Mouse (Mus musculus) limb, embryonic 15.5 days (tissue): ENCODE results near the gene Rtl8a. TPM values are rescaled to one million over a fixed set of nuclear protein-coding genes. Genes with fewer than 3 reads are reported as not detected.
"Not testable (repeated sequence)": the region's sequence is repeated elsewhere in the genome, so short reads cannot be mapped to it uniquely, and the experiment has no call there.

ENCODE experiments used
- ATAC-seq: fragments of 200-750 bp; cut with Nextera tagmentation; 2 replicates; pipeline ENCODE4 v1.8.0; 2017; ENCODE audit warnings: low read depth, moderate TSS enrichment; ENCODE audit not compliant: insufficient number of reproducible peaks, low FRiP score, low TSS enrichment
- H3K27ac ChIP-seq: fragments of 300-500 bp; sonication (generic); 2 replicates; pipeline ENCODE4 v1.5.1; 2015; ENCODE audit warnings: moderate library complexity, mild to moderate bottlenecking, inconsistent platforms
- H3K27me3 ChIP-seq: fragments of 300-500 bp; sonication (generic); 2 replicates; pipeline ENCODE4 v1.6.1; 2015; ENCODE audit warnings: inconsistent platforms
- H3K36me3 ChIP-seq: fragments of 300-500 bp; sonication (generic); 2 replicates; pipeline ENCODE4 v1.6.1; 2015; ENCODE audit warnings: inconsistent platforms
- H3K4me1 ChIP-seq: fragments of 300-500 bp; sonication (generic); 2 replicates; pipeline ENCODE4 v1.6.1; 2015; ENCODE audit warnings: inconsistent platforms
- H3K4me2 ChIP-seq: fragments of 300-500 bp; sonication (generic); 2 replicates; pipeline ENCODE4 v1.6.1; 2015; ENCODE audit warnings: mild to moderate bottlenecking, inconsistent platforms
- H3K4me3 ChIP-seq: fragments of 300-500 bp; sonication (generic); 2 replicates; pipeline ENCODE4 v1.5.1; 2015; ENCODE audit warnings: mild to moderate bottlenecking, inconsistent platforms
- H3K9ac ChIP-seq: fragments of 300-500 bp; sonication (generic); 2 replicates; pipeline ENCODE4 v1.6.1; 2015; ENCODE audit warnings: inconsistent platforms
- H3K9me3 ChIP-seq: fragments of 300-500 bp; sonication (generic); 2 replicates; pipeline ENCODE4 v1.6.1; 2016; ENCODE audit warnings: inconsistent platforms
- WGBS: fragments of 180-500 bp; shearing (Covaris S2); methylation state at CpG from one replicate; pipeline ENCODE4 v1.1.7; 2015; 5-methylcytosine and 5-hydroxymethylcytosine counted together
- polyA plus RNA-seq: library from polyadenylated mRNA; unstranded; fragments of >200 nt; fragmentation: Nextera tagmentation; extraction: Ambion mirVana; gene quantifications from 2 replicates; pipeline ENCODE4 v1.2.1, GENCODE M21; 2015

The Rtl8a gene
- polyA plus RNA-seq, result 63.3 and 85.3 TPM in 2 replicates

DNA sequence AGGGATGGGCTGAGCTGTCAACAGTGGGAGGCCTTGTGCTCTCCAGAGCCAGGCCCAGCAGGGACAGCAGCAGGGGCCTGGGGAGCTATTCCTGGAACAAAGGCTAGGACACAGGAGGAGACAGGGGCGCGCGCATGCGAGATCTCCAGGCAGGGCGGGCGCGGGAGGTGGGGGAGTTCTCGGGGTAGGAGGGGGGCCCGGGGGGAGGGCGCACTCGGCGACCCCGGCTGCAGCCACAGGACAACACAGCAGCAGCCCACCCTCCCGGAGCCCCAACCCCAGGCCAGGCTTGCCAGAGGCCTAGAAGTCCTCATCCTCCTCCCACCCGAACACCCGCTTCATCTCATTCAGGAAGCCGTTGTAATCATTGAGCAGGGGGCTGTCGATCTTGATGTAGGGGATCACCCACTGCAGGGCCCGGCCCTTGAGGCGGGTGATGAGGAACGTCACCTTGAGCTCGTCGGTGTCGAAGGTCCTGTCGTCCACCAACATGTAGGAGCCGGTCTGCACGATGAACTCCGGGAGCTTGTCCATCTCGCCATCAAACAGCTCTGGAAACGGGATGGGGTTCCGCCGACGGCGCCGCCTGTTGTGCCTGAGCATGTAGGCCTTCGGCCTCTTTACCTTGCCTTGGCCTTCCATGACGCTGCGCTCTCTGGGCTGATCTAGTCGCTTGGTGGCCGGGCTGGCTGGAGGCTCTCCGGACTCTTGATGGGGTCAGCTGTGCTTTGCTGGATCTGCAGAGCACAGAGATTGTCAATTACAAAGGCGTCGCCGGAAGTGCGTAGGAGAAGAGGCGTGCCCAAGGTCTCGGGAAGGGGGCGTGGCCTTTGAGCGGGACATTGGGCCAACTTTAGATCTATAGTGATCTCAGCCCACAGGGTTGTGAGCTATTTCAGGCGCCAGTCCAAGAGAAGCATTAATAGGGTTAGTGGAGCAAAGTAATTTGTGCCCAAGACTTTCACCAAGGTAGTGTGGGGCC is at the start of gene Rtl8a:
Rtl8a (minus strand) TSS at position 703 of the 982 bp plus-strand sequence.
- not testable (repeated sequence) for H3K9ac ChIP-seq, H3K36me3 ChIP-seq, H3K4me1 ChIP-seq, H3K27me3 ChIP-seq, H3K9me3 ChIP-seq
- H3K4me2 ChIP-seq, result peak within 1 kb of the TSS; percentile 35
- 25% methylated on average over 12 of the region's 50 CpGs for WGBS
- peak; percentile 86 for ATAC-seq
- peak within 1 kb of the TSS; percentile 63 for H3K27ac ChIP-seq
- H3K4me3 ChIP-seq, result peak within 1 kb of the TSS; percentile 36

DNA sequence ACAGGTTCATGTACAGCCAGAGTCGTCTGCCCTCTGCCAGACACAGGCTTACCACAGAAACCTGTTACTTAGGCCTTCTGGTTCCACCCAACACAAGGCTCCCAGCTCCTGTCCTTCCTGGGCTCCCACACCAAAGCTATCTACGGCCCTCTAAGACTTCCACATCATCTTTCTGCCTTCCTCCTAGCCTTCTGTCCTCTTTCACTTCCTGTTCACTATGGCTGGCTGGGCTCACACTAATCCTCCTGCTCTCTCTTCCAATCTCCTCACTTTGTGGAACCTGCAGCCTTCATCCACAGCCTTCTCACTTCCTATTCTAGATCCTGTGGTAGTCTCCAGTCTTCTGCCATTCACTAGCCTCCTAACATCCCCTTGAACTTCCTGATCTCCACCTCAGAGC is 49.7 kb upstream of the Rtl8a start:
- ATAC-seq, result no peak
- 56% methylated on average over 2 of the region's 2 CpGs for WGBS
- no peaks in the 10 kb centered on the region for H3K36me3 ChIP-seq
- no peaks in the 10 kb centered on the region for H3K27me3 ChIP-seq
- no peak overlapping the region for H3K9ac ChIP-seq
- no peaks in the 10 kb centered on the region for H3K4me1 ChIP-seq
- no peak overlapping the region for H3K4me3 ChIP-seq
- no peak overlapping the region for H3K4me2 ChIP-seq
- no peaks in the 10 kb centered on the region for H3K9me3 ChIP-seq
- H3K27ac ChIP-seq, result no peak overlapping the region

DNA sequence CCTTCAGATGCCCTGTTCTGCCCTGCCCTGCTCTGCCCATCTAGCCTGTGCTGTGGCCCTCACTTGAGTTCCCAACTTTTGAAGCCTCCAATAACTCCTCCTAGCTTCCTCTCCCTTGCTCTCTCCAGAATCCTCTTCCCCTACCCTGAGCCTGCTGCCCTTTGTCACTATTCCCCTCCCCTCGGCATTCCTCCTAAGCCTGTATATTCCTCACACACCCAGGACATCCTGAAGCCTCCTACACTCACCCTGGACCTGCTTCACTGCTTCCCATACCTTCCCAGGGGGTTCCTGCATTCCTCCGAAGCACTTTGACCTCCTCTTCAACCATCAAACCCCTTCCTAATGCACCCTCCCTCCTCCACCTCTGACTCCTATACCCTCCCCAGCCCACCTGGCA is 48.6 kb upstream of the Rtl8a start:
- H3K4me3 ChIP-seq, result no peak overlapping the region
- no peak overlapping the region for H3K9ac ChIP-seq
- H3K36me3 ChIP-seq, result no peaks in the 10 kb centered on the region
- no peak for ATAC-seq
- no peaks in the 10 kb centered on the region for H3K27me3 ChIP-seq
- H3K27ac ChIP-seq, result no peak overlapping the region
- H3K9me3 ChIP-seq, result no peaks in the 10 kb centered on the region
- H3K4me1 ChIP-seq, result no peaks in the 10 kb centered on the region
- WGBS, result 64% methylated on average over 2 of the region's 2 CpGs
- no peak overlapping the region for H3K4me2 ChIP-seq

DNA sequence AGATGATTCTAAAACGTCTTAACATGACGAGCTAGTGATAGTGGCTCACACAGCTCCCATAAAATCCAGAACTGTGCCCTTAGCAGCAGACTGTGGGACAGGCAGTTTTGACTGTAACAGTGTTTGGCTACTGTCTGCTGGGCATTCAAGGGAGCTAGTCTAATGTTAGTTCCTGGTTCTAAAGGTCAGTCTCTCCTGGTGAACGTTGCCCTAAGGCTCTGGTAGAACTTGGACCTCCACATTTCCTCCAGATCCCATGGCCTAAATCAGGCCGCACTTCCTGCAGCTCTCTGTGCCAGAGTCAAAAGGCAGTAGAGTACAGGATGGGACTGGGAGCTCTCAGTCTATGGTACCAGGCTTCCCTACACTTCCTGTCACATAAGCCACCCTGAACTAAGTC is 41.2 kb upstream of the Rtl8a start:
- ATAC-seq, H3K4me2 ChIP-seq, H3K4me3 ChIP-seq, H3K9me3 ChIP-seq, H3K27me3 ChIP-seq, H3K27ac ChIP-seq, H3K36me3 ChIP-seq, H3K4me1 ChIP-seq, H3K9ac ChIP-seq: not testable (repeated sequence)
- 73% methylated on average over 2 of the region's 4 CpGs for WGBS

GRCm38 (mm10) chrX:53682650-53683049 is 39.2 kb upstream of the Rtl8a start:
- not testable (repeated sequence) for H3K4me3 ChIP-seq, ATAC-seq
- 50% methylated on average over 2 of the region's 3 CpGs for WGBS

DNA sequence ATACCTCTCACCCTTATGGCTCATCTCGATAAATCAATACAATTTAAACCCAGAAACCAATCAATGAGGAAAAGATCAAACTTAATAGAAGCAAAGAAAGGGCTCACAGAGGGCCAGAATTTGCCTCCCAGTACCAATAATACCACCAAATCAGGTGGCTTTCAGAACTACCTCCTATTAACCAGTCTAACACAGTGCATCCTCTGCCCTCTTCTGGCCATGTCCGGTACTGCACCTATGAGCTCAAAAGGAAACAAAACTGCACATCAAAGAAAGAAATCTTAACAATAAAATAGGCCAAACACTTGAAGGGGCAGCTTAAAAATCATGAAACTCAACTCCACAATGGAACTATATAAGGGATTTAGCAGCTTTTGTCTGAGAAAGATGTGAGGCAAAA is 33.5 kb upstream of the Rtl8a start:
- H3K4me1 ChIP-seq, H3K9ac ChIP-seq, H3K9me3 ChIP-seq, H3K4me2 ChIP-seq, ATAC-seq, H3K36me3 ChIP-seq, H3K4me3 ChIP-seq, H3K27ac ChIP-seq, H3K27me3 ChIP-seq: not testable (repeated sequence)
- 39% methylated on average over 2 of the region's 2 CpGs for WGBS

More at GRCm38 (mm10) chrX:53682650-53683049, 39.2 kb upstream of the Rtl8a start:
- not testable (repeated sequence) for H3K4me2 ChIP-seq, H3K36me3 ChIP-seq, H3K27me3 ChIP-seq, H3K4me1 ChIP-seq, H3K9me3 ChIP-seq, H3K9ac ChIP-seq, H3K27ac ChIP-seq

- H3K4me1 ChIP-seq, H3K27me3 ChIP-seq, H3K9ac ChIP-seq, H3K36me3 ChIP-seq, ATAC-seq, H3K9me3 ChIP-seq: not testable (repeated sequence)
- peak overlapping the region; percentile 54; the same call in 1 of the 2 replicates for H3K27ac ChIP-seq
- peak overlapping the region; percentile 35 for H3K4me3 ChIP-seq
- peak overlapping the region; percentile 38 for H3K4me2 ChIP-seq
- 21% methylated on average over 4 of the region's 4 CpGs for WGBS
Measured at GRCm38 (mm10) chrX:53670696-53671095, 27.2 kb upstream of the Rtl8a start.

DNA sequence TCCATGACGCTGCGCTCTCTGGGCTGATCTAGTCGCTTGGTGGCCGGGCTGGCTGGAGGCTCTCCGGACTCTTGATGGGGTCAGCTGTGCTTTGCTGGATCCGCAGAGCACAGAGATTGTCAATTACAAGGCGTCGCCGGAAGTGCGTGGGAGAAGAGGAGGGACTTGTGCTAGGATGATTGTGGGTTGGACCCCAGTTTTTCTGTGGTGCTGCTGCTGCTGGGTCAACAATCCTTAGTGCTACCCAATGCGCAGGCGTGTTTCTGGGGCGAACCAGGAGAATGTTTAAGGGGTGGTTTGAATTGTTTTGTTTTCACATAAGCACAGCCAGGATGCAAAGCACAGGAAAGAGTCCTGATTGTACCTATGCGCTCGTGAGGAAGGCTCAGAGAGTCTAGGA is 26.8 kb upstream of the Rtl8a start, which contains the start of gene Rtl8b:
Rtl8b (minus strand) TSS at position 115 of the 400 bp plus-strand sequence.
- Histone ChIP-seq H3K9ac (no peak within 1 kb of the TSS), H3K27me3 (no peaks in the 10 kb centered on the region), H3K4me1 (no peaks in the 10 kb centered on the region), H3K4me3 (peak within 1 kb of the TSS; percentile 35), H3K4me2 (peak within 1 kb of the TSS; percentile 38), H3K9me3 (no peaks in the 10 kb centered on the region), H3K27ac (peak within 1 kb of the TSS; percentile 54; the same call in 1 of the 2 replicates), H3K36me3 (no peaks in the 10 kb centered on the region)
- peak; percentile 88 for ATAC-seq
- 33% methylated on average over 13 of the region's 15 CpGs for WGBS

GRCm38 (mm10) chrX:53669557-53670270 is 26.2 kb upstream of the Rtl8a start:
- not testable (repeated sequence) for H3K27me3 ChIP-seq, H3K36me3 ChIP-seq, H3K4me1 ChIP-seq, H3K27ac ChIP-seq, H3K4me2 ChIP-seq, H3K9ac ChIP-seq, H3K9me3 ChIP-seq
- H3K4me3 ChIP-seq, result peak overlapping the region; percentile 35
- no CpG with 5 or more reads among the region's 36 CpGs for WGBS
- 0 out of 2 replicates have a peak, but pooled peaks have one; percentile 24 for ATAC-seq

- H3K9me3 ChIP-seq, H3K27ac ChIP-seq, H3K4me2 ChIP-seq, H3K27me3 ChIP-seq, H3K9ac ChIP-seq, H3K4me1 ChIP-seq, H3K4me3 ChIP-seq, H3K36me3 ChIP-seq, ATAC-seq: not testable (repeated sequence)
- WGBS, result 59% methylated on average over 4 of the region's 4 CpGs
Measured at GRCm38 (mm10) chrX:53652917-53653316, 9.4 kb upstream of the Rtl8a start.

- no peaks in the 10 kb centered on the region for H3K9me3 ChIP-seq
- no peak for ATAC-seq
- no peak overlapping the region for H3K4me3 ChIP-seq
- no peak overlapping the region for H3K27ac ChIP-seq
- no peaks in the 10 kb centered on the region for H3K36me3 ChIP-seq
- no peaks in the 10 kb centered on the region for H3K27me3 ChIP-seq
- 0 out of 2 replicates have a peak, but pooled peaks cover 3% of the 10 kb centered on the region for H3K4me1 ChIP-seq
- 66% methylated on average over 6 of the region's 6 CpGs for WGBS
- no peak overlapping the region for H3K4me2 ChIP-seq
- no peak overlapping the region for H3K9ac ChIP-seq
Measured at GRCm38 (mm10) chrX:53645885-53646284, 2.4 kb upstream of the Rtl8a start.

GRCm38 (mm10) chrX:53642604-53642979 is 890 bp downstream of the Rtl8a start:
- H3K4me3 ChIP-seq, ATAC-seq: not testable (repeated sequence)

More at GRCm38 (mm10) chrX:53642604-53642979, 890 bp downstream of the Rtl8a start:
- H3K9me3 ChIP-seq, H3K4me2 ChIP-seq, H3K36me3 ChIP-seq, H3K27me3 ChIP-seq, H3K9ac ChIP-seq, H3K27ac ChIP-seq, H3K4me1 ChIP-seq: not testable (repeated sequence)
- 62% methylated on average over 4 of the region's 4 CpGs for WGBS
